Mouse (Mus musculus) layer of hippocampus, postnatal 36 days (tissue): Measurements from ENCODE around the gene Fstl1. TPM values are rescaled to one million over a fixed set of nuclear protein-coding genes. Genes with fewer than 3 reads are reported as not detected.

Experiments used
- DNase-seq, 2 experiments: peaks; one replicate each; pipeline ENCODE4 v3.0.0; 2022
- total RNA-seq, 2 experiments: library from RNA; stranded (reverse); gene quantifications; 2 replicates each; pipeline ENCODE4 v1.2.3; 2021

Gene Fstl1
- total RNA-seq, 2 experiments from 2014 or later: 32.5 to 34.3 TPM

- no peak for DNase-seq
Measured at GRCm38 (mm10) chr16:37823949-37824348, 47.3 kb downstream of the Fstl1 start.

DNA sequence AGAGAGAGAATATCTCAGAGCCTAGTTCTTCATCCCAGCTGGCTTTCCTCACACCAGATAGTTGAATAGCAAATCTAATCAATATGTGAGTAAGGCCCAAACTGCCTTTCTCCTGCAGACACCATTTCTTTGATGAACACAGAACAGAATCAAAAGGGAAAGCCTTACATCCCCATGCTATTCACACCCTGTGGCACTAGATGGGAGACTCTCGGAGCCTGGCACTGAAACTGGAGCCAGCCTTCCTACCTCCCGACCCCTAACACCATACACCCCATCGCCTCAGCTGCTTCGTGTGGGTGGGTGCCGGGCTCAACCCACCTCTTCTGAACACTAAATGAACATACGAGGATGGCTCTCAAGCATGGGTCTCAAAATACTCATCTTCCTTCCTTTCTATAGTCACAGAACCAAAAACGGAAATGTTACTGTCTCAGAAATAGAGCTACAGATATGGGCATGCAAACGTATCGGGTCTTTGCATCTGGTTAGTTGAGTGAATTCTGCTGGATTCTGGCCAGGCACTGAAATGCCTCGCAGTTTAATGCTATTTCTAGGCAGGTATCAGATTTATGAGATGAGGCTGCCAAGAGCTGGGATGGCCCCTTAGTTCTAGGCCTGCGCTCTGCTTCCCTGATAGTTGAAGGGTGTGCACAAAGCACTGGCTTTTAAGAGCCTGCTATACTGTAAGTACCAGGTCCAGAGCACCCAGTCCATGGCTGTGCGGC is 48.3 kb downstream of the Fstl1 start:
- DNase-seq: no peak

GRCm38 (mm10) chr16:37826286-37826685 is 49.6 kb downstream of the Fstl1 start:
- no peak for DNase-seq

- DNase-seq: no peak
Measured at GRCm38 (mm10) chr16:37831041-37831440, 54.4 kb downstream of the Fstl1 start.

DNA sequence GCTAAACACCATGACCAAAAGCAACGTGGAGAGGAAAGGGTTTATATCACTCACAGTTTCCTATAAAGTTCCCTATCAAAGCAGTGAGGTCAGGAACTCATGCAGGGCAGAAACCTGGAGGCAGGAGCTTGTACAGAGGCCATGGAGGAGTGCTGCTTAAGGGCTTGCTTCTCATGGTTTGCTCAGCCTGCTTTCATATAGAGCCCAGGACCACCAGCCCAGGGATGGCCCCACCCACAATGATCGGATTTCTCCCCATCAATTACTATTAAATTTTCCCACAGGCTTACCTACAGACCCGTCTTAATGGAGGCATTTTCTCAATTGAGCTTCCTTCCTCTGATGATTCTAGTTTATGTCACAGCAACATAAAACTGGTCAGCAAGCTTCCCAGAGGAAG is 60.9 kb downstream of the Fstl1 start:
- DNase-seq: no peak

DNA sequence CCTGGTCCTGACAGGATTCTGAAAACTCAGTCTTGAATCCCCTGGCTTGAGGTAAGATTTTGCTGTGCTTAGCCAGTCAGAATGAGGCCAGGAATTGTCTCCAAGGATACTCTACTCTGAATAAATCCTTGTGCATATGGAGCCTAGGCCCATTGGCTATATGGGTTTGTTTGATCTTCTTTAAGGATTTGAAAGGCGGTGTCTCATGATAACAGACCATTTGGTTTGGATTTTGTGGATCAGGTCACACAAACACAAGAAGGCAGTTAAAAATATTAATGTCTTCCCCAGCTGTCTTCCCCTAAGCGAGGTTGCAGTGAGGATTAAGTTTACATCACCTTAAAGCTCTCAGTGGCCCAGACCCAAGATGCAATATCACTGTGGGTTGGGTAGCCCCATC is 65.8 kb downstream of the Fstl1 start:
- no peak for DNase-seq

DNA sequence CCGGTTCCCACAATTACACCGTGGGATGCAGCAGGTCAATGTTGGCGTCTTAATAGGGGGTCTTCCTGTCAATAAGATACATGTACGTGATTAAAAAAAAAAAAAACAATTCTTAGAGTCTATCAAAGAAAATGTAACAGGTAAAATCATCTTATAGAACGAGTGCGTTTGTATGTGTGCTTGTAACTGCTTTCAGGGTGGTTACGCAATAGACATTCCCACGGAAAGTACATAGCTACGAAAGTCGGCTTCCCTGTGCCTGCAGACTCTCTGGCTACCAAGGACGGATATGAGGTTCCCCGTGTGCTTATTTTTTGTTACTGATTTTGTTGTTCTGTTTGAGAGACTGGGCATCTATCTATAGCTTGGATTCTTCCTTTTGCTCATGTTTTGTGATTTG is 67.1 kb downstream of the Fstl1 start:
- no peak for DNase-seq

DNA sequence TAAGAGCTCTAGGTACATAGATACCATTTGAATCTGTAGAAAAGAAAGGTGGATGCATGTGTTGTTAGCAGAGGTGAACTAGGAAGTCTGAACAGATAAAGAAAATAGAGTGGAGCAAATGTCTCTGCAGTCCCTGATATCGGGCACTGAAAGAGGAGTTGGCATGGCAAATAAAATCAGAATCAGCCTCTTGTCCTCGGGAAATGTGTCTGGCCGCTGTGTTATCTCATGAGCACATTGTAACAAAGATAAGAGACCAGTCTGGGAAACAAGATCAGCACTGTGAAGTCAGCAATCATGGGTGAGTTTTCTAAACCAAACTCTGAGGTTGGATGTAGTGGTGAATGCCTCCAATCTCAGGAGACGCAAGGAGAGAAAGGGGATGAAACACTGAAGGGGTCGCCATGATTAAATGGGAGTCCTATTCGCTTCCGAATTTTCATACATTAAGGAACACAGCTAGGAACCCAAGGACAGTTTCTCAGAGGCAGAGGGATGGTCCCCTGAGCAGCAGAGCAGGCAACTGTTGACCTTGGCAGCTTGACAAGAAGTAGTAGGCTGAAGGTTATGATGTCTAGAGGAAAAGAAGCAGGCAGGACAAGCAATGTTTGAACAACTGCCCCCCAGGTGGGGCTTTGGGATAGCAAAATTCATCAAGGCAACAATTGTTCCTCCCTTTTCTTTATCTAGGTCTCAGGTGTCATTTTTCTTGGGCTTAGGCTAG is 68.7 kb downstream of the Fstl1 start:
- no peak for DNase-seq

DNA sequence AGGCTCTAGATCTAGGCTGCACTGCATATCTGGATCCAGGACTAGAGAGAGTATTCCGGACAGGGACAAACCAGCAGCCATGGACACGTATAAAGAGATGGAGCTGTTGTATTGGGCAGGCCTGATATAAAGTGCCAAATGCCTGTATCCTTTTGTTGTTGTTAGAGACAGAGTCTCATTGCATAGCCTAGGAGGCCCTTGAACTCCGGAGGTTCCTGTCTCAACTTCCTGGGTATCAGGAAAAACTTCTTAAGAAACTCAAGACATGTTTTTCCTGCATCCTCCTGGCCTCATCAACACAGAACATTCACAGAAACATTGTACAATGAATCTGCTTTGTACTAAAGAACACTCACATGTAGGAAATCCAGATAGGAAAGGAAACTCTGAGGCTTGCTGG is 70.4 kb downstream of the Fstl1 start:
- no peak for DNase-seq

DNA sequence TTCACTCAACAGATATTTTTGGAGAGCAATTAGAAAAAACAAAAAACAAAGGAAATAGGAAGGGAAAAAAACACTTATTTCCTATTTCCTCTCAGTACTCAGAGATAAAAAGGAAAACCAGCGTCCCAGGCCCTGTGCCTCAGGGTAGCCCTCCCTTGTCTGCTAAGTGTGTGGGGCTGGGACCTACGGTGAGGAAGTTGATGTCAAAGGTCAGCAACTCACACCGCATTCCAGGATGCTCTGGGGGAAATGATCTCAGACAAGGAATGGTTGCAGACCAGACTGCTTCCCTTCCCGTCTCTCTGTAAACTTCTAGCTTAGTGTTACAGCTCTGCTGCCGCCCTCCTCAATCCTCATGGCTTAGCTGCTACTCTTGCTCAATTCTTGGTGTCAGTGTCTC is 74.7 kb downstream of the Fstl1 start:
- no peak for DNase-seq

GRCm38 (mm10) chr16:37853279-37853678 is 76.6 kb downstream of the Fstl1 start:
- DNase-seq: no peak

GRCm38 (mm10) chr16:37854054-37854453 is 77.4 kb downstream of the Fstl1 start:
- DNase-seq: no peak

- no peak for DNase-seq
Measured at GRCm38 (mm10) chr16:37854593-37854992, 77.9 kb downstream of the Fstl1 start.

- no peak for DNase-seq
Measured at GRCm38 (mm10) chr16:37855583-37855982, 78.9 kb downstream of the Fstl1 start.

GRCm38 (mm10) chr16:37856327-37856726 is 79.7 kb downstream of the Fstl1 start:
- DNase-seq: no peak

- DNase-seq: no peak
Measured at GRCm38 (mm10) chr16:37857495-37857894, 80.8 kb downstream of the Fstl1 start.

DNA sequence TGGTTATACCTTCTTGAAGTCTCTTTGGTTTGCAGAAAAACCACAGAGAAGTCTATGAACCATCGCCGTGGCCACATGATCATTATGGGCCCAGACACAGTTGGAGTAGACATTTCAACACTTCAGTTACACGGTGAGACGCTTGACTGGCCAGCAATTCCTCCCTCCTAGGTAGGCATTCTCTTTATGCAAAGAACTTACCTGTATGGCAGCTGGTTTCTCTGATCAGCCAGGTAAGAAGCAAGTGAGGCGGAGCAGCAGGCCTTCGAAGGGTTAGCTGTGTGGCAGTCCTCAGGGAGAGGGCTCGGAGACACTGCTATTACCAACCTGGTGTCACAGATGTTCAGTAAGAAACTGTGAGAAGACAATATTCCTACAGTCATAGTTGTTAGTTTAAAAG is 83.5 kb downstream of the Fstl1 start:
- no peak for DNase-seq

DNA sequence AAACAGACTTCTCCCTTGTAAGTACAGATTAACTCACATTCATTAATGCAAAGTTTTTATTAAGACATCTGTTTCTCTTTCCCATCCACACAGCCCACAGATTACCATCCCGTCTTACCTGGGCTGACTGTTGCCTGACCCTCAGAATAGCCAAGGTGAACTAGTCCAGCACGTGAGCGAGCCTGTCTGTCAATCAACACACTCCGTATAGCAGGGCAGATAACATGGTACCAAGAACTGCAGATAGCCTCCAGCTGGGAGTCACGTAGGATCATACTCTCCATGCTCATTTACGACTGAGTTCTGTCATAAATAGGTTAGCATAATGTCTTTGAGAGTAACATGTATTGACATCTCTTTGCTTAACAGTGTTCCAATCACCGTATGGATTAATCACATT is 84.4 kb downstream of the Fstl1 start, which contains the start of gene Gm36028:
Gene Gm36028, minus strand, starts transcription at position 118 of the 400 bp plus-strand sequence.
- no peak for DNase-seq

DNA sequence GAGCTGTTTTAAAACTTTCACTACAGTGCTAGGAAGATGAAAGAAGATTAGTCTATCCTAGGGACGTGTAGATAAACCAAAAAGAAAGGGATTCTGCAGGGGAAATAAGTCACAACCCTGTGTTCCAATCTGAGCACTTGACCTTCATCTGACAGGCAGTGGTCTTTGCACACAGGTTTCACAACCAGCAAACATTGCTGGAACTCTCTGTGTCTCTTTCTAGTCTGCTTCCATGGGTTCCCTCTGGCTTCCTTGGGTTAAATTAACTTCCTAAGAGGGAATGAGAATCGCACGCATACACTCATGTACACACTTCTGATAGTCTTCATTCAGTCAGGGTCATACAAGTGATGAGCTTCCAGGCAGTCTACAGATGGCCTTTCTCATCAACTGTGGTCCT is 87.2 kb downstream of the Fstl1 start:
- no peak for DNase-seq

- no peak for DNase-seq
Measured at GRCm38 (mm10) chr16:37865841-37866240, 89.2 kb downstream of the Fstl1 start.

DNA sequence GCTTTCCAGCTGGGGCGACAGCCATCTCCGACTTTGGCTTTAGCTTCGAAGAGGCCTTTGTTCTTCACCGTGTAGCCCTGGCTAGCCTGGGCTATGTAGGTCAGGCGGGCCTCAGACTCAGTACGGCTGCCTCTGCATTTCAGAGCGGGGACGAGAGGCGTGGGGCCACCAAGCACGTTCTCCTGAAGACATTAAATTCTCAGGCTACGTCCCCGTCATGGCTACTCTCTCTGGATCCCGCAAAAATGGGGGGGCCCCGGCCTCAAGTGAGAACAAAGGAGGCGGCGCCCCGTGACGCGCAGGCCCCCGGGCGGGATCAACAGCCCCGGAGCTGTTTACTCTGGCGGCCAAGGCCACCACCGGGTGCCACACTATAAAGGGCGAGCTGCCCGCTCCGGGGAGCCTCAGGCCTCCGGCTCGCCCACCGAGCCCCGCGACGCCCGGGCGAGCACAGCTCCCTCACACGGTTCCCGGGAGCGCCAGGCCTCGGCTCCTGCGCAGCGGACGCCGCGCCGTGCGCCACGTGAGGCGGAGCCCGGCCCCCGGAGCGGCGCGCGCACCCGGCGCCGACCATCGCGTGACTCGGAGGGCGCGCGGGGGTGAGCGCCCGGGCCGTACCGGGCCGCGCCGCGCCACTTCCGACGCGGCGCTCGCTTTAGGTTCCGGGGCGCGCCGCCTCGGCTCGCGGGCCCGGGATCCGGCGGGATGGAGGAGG is 91.3 kb downstream of the Fstl1 start, which contains the start of gene Lrrc58:
Gene Lrrc58, plus strand, starts transcription at position 599 of the 715 bp plus-strand sequence.
- peak; percentile 87 to 88 for DNase-seq

- DNase-seq: peak in 1 of 2 experiments; percentile 15
Measured at GRCm38 (mm10) chr16:37868506-37869469, 92.1 kb downstream of the Fstl1 start.
